Mouse (Mus musculus) hindbrain, postnatal 0 days (tissue): ENCODE measurements around the gene Tspan14. TPM values are rescaled to one million over a fixed set of nuclear protein-coding genes. Genes with fewer than 3 reads are reported as not detected.

Experiments
- ATAC-seq: fragments of 200-750 bp; cut with Nextera tagmentation; 2 replicates; pipeline ENCODE4 v1.8.0; 2017; ENCODE audit warnings: mild to moderate bottlenecking, moderate TSS enrichment, moderate library complexity
- DNase-seq: peaks from one replicate; pipeline ENCODE4 v3.0.0-alpha.2; 2015; ENCODE audit warnings: low spot score
- H3K27ac ChIP-seq: fragments of 300-500 bp; sonication (generic); 2 replicates; pipeline ENCODE4 v1.5.1; 2014; ENCODE audit warnings: mild to moderate bottlenecking
- H3K27me3 ChIP-seq: fragments of 300-500 bp; sonication (generic); 2 replicates; pipeline ENCODE4 v1.6.1; 2014; ENCODE audit warnings: low read length, mixed read lengths; ENCODE audit not compliant: insufficient read depth
- H3K36me3 ChIP-seq: fragments of 300-500 bp; sonication (generic); 2 replicates; pipeline ENCODE4 v1.6.1; 2014; ENCODE audit warnings: low read length, mixed read lengths; ENCODE audit not compliant: insufficient read depth
- H3K4me1 ChIP-seq: fragments of 300-500 bp; sonication (generic); 2 replicates; pipeline ENCODE4 v1.6.1; 2014; ENCODE audit warnings: antibody characterized with exemption, low read length, mixed read lengths; ENCODE audit not compliant: insufficient read depth
- H3K4me2 ChIP-seq: fragments of 300-500 bp; sonication (generic); 2 replicates; pipeline ENCODE4 v1.6.1; 2014; ENCODE audit warnings: low read depth, mild to moderate bottlenecking, low read length, moderate library complexity, mixed read lengths
- H3K4me3 ChIP-seq: fragments of 300-500 bp; sonication (generic); 2 replicates; pipeline ENCODE4 v1.5.1; 2014; ENCODE audit warnings: low read length
- H3K9ac ChIP-seq: fragments of 300-500 bp; sonication (generic); replicated peaks from 2 replicates; pipeline ENCODE4 v1.6.1; 2014; ENCODE audit warnings: mild to moderate bottlenecking, low read length, moderate library complexity, mixed read lengths
- H3K9me3 ChIP-seq: fragments of 300-500 bp; sonication (generic); 2 replicates; pipeline ENCODE4 v1.6.1; 2016; ENCODE audit warnings: low read length, mixed read lengths
- CTCF ChIP-seq: IDR thresholded peaks from 2 replicates; pipeline ENCODE4 v1.5.1; 2016; ENCODE audit warnings: antibody characterized with exemption, control low read depth, low read depth
- WGBS: fragments of 180-500 bp; shearing (Covaris S2); extraction: QIAGEN DNeasy Blood & Tissue Kit; methylation state at CpG from one replicate; pipeline ENCODE4 v1.1.7; 2014; 5-methylcytosine and 5-hydroxymethylcytosine counted together
- polyA plus RNA-seq: library from polyadenylated mRNA; unstranded; fragments of >200 nt; fragmentation: Nextera tagmentation; extraction: Ambion mirVana; gene quantifications from 2 replicates; pipeline ENCODE4 v1.2.1, GENCODE M21; 2015
- total RNA-seq: library from RNA; depleted of rRNA; stranded (reverse); fragments of >200 nt; gene quantifications from 2 replicates; pipeline ENCODE4 v1.2.3, GENCODE M21; 2014; rRNA removed

The Tspan14 gene
- 38.2 and 39.2 TPM in 2 replicates for total RNA-seq
- polyA plus RNA-seq = 30.4 and 35.2 TPM in 2 replicates

DNA sequence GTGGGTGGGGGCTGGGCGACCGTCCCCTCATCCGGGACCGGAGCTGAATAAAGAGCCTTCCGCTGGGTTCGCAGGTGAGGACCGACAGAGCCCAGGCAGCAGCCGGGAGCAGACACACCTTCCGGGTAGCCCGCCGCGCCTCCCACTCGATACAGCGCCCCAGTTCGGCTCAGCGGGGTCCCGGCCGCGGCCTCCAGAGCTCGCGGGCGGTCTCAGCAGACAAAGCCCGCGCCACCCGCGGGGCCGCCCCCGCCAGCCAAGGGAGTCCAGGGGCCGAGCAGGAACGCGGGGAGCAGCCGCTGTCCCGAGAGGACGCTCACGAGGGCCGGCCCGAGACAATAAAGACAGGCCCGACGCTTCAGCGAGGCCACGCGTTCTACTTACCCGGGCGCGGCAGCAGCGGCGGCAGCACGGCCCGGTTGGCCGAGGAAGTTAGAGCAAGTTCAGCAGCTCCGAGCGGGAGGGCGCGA, at the start of gene Tspan14:
Gene Tspan14, minus strand, starts transcription at position 416 of the 470 bp plus-strand sequence.
- ATAC-seq (no peak; the same call in none of the 2 replicates), DNase-seq (no peak)
- WGBS = 1% methylated on average over 51 of the region's 54 CpGs
- Histone ChIP-seq H3K27ac (peak within 1 kb of the TSS; percentile 86), H3K9me3 (no peaks in the 10 kb centered on the region), H3K4me3 (peak within 1 kb of the TSS; percentile 97), H3K4me2 (peak within 1 kb of the TSS; percentile 76), H3K27me3 (no peaks in the 10 kb centered on the region; the same call in 1 of the 2 replicates), H3K9ac (peak within 1 kb of the TSS; percentile 91), H3K4me1 (peaks cover 15% of the 10 kb centered on the region), H3K36me3 (no peaks in the 10 kb centered on the region)
- TF ChIP-seq CTCF = no peak

DNA sequence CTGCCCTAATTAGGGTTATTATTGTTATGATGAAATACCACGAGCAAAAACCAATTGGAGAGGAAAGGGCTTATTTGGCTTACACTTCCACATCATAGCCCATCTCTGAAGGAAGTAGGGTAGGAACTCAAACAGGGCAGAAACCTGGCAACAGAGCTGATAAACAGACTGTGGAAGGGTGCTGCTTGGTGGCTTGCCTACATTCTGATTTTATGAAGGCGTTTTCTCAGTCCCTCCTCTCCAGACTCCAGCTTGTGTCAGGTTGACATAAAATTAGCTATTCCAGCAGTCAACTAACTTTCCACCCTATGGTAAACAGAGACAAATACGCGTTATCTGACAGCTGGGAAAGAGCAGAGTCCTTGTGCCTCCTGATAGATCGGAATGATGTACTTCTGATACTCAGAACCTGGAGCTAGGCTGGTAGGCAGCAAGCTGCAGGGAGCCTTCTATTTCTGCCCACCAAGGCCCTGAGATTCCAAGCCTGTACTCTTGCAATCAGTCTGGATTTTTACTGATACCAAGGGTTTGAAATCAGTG, 48.2 kb upstream of the Tspan14 start:
- Histone ChIP-seq H3K27ac (no peak overlapping the region), H3K4me3 (no peak overlapping the region), H3K4me1 (no peaks in the 10 kb centered on the region), H3K9me3 (no peaks in the 10 kb centered on the region), H3K27me3 (no peaks in the 10 kb centered on the region), H3K4me2 (no peak overlapping the region), H3K36me3 (no peaks in the 10 kb centered on the region), H3K9ac (no peak overlapping the region)
- no peak for TF ChIP-seq CTCF
- ATAC-seq (no peak), DNase-seq (no peak)
- 80% methylated on average over 5 of the region's 5 CpGs for WGBS

DNA sequence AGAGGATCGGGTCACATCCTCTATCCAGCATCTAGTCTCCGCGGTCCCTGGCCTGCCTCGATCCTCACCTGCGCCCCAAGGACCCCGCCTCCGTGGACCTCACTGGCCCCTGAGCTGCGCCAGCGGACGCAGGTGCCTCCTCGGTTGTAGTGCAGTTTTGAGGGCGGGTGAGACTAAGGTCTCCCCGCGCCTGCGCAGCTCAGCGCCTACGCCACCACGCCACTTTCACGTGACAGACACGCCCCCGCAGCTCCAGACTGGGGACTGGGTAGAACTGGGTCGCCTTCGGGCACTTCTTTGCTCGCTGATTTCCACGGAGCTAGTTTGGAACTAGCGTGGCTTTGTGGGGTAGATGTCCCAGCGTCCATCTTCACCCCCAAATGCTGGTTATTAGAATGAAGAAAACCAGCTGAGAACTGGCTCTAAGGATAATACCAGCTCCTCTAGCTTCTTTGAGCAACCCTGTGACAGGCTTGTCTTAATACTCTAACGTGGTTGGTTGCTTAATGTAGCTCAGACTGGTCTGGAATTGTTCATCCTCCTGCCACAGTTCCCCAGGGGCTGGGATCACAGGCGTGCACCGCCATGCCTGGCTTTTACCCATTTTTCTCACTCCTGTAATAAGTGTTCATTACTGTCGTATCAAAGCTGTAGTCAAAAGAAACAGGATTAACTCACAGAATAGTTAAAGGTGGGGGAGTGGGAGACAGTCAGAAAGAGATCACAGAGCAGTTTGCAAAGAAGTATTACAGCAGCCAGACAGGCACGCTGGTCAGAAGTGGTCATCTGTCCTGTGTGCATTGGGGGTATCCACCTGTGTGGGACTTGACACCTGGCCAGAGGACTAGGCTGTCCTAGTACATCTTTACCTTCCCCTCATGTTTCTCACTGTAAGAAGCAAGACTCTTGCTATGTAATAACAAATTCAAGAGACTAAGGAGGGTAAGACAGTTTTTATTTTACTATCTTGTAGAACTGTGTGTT, 47.3 kb upstream of the Tspan14 start, which contains the start of gene Fam213a:
Gene Fam213a, minus strand, starts transcription at position 159 of the 984 bp plus-strand sequence.
- H3K9ac ChIP-seq = peak within 1 kb of the TSS; percentile 66
- 2% methylated on average over 32 of the region's 32 CpGs for WGBS
- H3K4me2 ChIP-seq = peak within 1 kb of the TSS; percentile 90
- ATAC-seq = peak; percentile 99
- H3K4me3 ChIP-seq = peak within 1 kb of the TSS; percentile 58
- H3K27ac ChIP-seq = peak within 1 kb of the TSS; percentile 82
- no peak for TF ChIP-seq CTCF
- H3K9me3 ChIP-seq = no peaks in the 10 kb centered on the region
- H3K36me3 ChIP-seq = no peaks in the 10 kb centered on the region
- no peaks in the 10 kb centered on the region for H3K4me1 ChIP-seq
- H3K27me3 ChIP-seq = no peaks in the 10 kb centered on the region
- DNase-seq = peak; percentile 96

DNA sequence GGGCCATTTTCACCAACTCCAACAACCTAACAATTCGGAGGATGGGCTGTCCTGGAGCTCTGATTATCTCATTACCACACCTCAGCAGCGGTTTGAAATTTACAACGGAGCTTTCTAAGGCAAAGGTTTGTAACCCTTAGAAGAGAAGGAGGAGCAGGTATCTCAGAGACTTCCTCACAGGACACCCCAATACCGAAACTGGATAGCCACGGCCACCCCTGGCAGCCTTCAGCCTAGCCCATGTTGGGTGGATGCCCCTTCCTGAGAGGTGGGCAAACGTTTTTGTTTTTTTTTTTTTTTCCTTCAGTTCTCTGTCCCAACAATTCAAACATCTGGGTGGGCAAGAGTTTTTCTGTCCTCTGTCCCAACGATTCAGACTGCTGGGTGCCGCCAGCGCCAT, 46.5 kb upstream of the Tspan14 start:
- Histone ChIP-seq H3K9ac (peak overlapping the region; percentile 66), H3K27ac (peak overlapping the region; percentile 82), H3K4me2 (peak overlapping the region; percentile 90), H3K27me3 (no peaks in the 10 kb centered on the region), H3K4me1 (no peaks in the 10 kb centered on the region), H3K36me3 (no peaks in the 10 kb centered on the region), H3K9me3 (no peaks in the 10 kb centered on the region), H3K4me3 (peak overlapping the region; percentile 58)
- TF ChIP-seq CTCF = no peak
- no peak; the same call in 1 of the 2 replicates for ATAC-seq
- no peak for DNase-seq
- WGBS = 21% methylated on average over 9 of the region's 9 CpGs

DNA sequence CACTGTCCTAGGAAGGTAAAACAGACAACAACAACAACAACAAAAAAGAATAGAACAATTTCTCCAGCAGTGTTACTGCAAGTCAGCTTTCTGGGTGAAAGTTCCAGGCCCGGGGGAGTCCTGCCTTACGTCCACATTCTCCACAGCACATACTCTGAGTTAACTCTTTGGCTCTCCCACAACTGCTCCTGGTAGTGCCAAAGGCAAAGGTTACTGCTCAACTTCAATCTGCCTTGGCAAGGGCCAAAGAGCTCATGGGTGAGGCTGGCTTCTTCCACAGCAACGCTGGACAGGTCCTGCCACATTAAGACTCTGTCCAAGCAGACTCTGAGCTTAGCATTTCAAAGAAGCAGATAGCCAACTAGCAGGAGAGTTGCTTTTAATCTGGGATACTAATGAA, 45.3 kb upstream of the Tspan14 start:
- Histone ChIP-seq H3K4me1 (no peaks in the 10 kb centered on the region), H3K36me3 (no peaks in the 10 kb centered on the region), H3K4me3 (no peak overlapping the region), H3K27me3 (no peaks in the 10 kb centered on the region), H3K9ac (no peak overlapping the region), H3K9me3 (no peaks in the 10 kb centered on the region), H3K27ac (no peak overlapping the region), H3K4me2 (no peak overlapping the region)
- TF ChIP-seq CTCF = no peak
- DNase-seq (no peak), ATAC-seq (no peak)
- 80% methylated on average over 3 of the region's 3 CpGs for WGBS

DNA sequence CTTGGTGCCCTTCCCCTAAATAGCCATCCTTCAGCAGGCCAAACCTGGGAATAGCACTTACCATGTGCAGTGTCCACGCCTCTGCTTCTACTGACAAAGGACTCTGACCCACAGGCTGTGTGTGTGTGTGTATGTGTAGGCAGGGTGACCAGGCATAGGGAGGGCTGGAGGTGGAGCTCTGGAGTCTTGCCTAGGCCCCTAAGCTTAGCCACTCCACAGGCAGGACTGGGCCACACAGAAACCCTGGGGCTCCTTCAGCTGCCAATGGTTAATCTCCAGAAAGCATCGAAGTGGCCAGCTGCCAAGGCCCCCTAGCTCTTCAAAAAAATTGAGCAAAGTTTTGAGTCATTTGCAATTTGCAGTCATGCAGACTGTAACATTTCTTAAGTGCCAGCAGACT, 41.5 kb upstream of the Tspan14 start:
- Histone ChIP-seq H3K36me3 (no peaks in the 10 kb centered on the region), H3K4me3 (no peak overlapping the region), H3K27ac (no peak overlapping the region), H3K9ac (no peak overlapping the region), H3K4me2 (no peak overlapping the region), H3K9me3 (no peaks in the 10 kb centered on the region), H3K27me3 (no peaks in the 10 kb centered on the region), H3K4me1 (peaks cover 6% of the 10 kb centered on the region)
- ATAC-seq (peak; percentile 50; the same call in 1 of the 2 replicates), DNase-seq (peak; percentile 29)
- WGBS = 49% methylated on average over 2 of the region's 2 CpGs
- TF ChIP-seq CTCF = no peak
